Mouse (Mus musculus) heart, adult 2 months (tissue): Measurements from ENCODE around the gene Csk.

Experiments used
- CTCF ChIP-seq: fragments of 200-600 bp; IDR thresholded peaks from 2 replicates; pipeline ENCODE4 v1.8.1; 2022; ENCODE audit warnings: antibody characterized with exemption, mild to moderate bottlenecking, moderate library complexity
- EP300 ChIP-seq: fragments of 200-500 bp; IDR thresholded peaks from 2 replicates; pipeline ENCODE4 v1.6.1; 2011; ENCODE audit warnings: low read depth, low read length, control low read depth; ENCODE audit not compliant: insufficient read depth

DNA sequence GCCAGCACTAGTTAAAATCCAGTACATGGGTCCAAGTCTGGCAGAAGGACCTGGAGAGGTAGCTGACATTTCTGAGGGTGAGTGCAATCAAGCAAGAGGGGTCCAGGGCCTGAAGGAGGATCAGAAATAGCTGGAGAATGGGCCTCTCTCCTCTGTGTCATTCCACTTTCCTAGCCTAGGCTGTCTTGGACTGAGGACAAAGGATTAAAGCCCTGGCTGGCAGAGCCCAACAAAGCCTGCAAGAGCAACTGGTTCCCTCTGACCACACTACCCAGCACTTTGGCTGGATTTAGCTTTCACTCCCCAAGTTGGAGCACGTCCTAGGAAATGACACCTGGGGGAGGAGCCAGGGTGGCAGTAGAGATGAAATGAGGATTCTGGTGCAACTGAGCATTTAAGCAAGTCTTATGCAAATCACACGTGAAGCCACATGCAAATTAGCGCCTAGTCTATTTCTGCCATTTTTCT, 43.0 kb downstream of the Csk start:
- no peak for TF ChIP-seq EP300
- TF ChIP-seq CTCF = no peak
